Mouse (Mus musculus) stomach, embryonic 14.5 days (tissue): Measurements from ENCODE around the gene Pcca. TPM values are rescaled to one million over a fixed set of nuclear protein-coding genes. Genes with fewer than 3 reads are reported as not detected.

Source experiments
- ATAC-seq: fragments of 200-750 bp; cut with Nextera tagmentation; 2 replicates; pipeline ENCODE4 v1.8.0; 2017; ENCODE audit warnings: low read depth, moderate TSS enrichment; ENCODE audit not compliant: insufficient number of reproducible peaks, insufficient read depth, low FRiP score
- H3K27ac ChIP-seq: fragments of 300-500 bp; sonication (generic); 2 replicates; pipeline ENCODE4 v1.5.1; 2014; ENCODE audit warnings: mild to moderate bottlenecking, low read length, moderate library complexity, mixed read lengths
- H3K27me3 ChIP-seq: fragments of 300-500 bp; sonication (generic); 2 replicates; pipeline ENCODE4 v1.6.1; 2014; ENCODE audit warnings: low read length, control low read depth, mixed read lengths; ENCODE audit not compliant: control insufficient read depth, insufficient read depth
- H3K36me3 ChIP-seq: fragments of 300-500 bp; sonication (generic); 2 replicates; pipeline ENCODE4 v1.6.1; 2014; ENCODE audit warnings: mild to moderate bottlenecking, control low read depth, low read length, moderate library complexity, mixed read lengths; ENCODE audit not compliant: control insufficient read depth, insufficient read depth
- H3K4me1 ChIP-seq: fragments of 300-500 bp; sonication (generic); 2 replicates; pipeline ENCODE4 v1.6.1; 2014; ENCODE audit warnings: low read length, control low read depth, mixed read lengths; ENCODE audit not compliant: control insufficient read depth, insufficient read depth
- H3K4me2 ChIP-seq: fragments of 300-500 bp; sonication (generic); replicated peaks from 2 replicates; pipeline ENCODE4 v1.6.1; 2014; ENCODE audit warnings: low read depth, low read length, control low read depth
- H3K4me3 ChIP-seq: fragments of 300-500 bp; sonication (generic); 2 replicates; pipeline ENCODE4 v1.5.1; 2014; ENCODE audit warnings: low read depth, low read length, control low read depth
- H3K9ac ChIP-seq: fragments of 300-500 bp; sonication (generic); replicated peaks from 2 replicates; pipeline ENCODE4 v1.6.1; 2014; ENCODE audit warnings: low read depth, mild to moderate bottlenecking, control low read depth, low read length, moderate library complexity, mixed read lengths
- H3K9me3 ChIP-seq: fragments of 300-500 bp; sonication (generic); 2 replicates; pipeline ENCODE4 v1.6.1; 2016; ENCODE audit warnings: low read depth, low read length, control low read depth; ENCODE audit not compliant: control insufficient read depth
- WGBS: fragments of 180-500 bp; shearing (Covaris S2); extraction: QIAGEN DNeasy Blood & Tissue Kit; methylation state at CpG from one replicate; pipeline ENCODE4 v1.1.7; 2014; 5-methylcytosine and 5-hydroxymethylcytosine counted together
- polyA plus RNA-seq: library from polyadenylated mRNA; unstranded; fragments of >200 nt; fragmentation: Nextera tagmentation; extraction: Ambion mirVana; gene quantifications from 2 replicates; pipeline ENCODE4 v1.2.1, GENCODE M21; 2014

Pcca gene
- polyA plus RNA-seq, 1 experiment from 2014 or later, result 18.7 TPM

- no peaks in the 10 kb centered on the region for H3K4me1 ChIP-seq
- no peak overlapping the region for H3K4me2 ChIP-seq
- no peaks in the 10 kb centered on the region for H3K27me3 ChIP-seq
- 77% methylated on average over 2 of the region's 2 CpGs for WGBS
- H3K36me3 ChIP-seq, result no peaks in the 10 kb centered on the region
- no peak overlapping the region for H3K9ac ChIP-seq
- no peak overlapping the region for H3K4me3 ChIP-seq
- H3K9me3 ChIP-seq, result no peaks in the 10 kb centered on the region
- ATAC-seq, result no peak
- no peak overlapping the region for H3K27ac ChIP-seq
These were observed 254.1 kb downstream of the Pcca start for GRCm38 (mm10) chr14:122788199-122788598.

- H3K27me3 ChIP-seq, result no peaks in the 10 kb centered on the region
- no peaks in the 10 kb centered on the region for H3K4me1 ChIP-seq
- H3K9ac ChIP-seq, result no peak overlapping the region
- H3K27ac ChIP-seq, result no peak overlapping the region
- 82% methylated on average over 7 of the region's 7 CpGs for WGBS
- H3K9me3 ChIP-seq, result no peaks in the 10 kb centered on the region
- no peak overlapping the region for H3K4me2 ChIP-seq
- no peak for ATAC-seq
- no peaks in the 10 kb centered on the region for H3K36me3 ChIP-seq
- no peak overlapping the region for H3K4me3 ChIP-seq
These were observed 256.0 kb downstream of the Pcca start for GRCm38 (mm10) chr14:122790111-122790510.

GRCm38 (mm10) chr14:122793368-122793767 is 259.2 kb downstream of the Pcca start:
- Histone ChIP-seq H3K27ac (no peak overlapping the region), H3K36me3 (no peaks in the 10 kb centered on the region), H3K9ac (no peak overlapping the region), H3K27me3 (no peaks in the 10 kb centered on the region), H3K4me2 (no peak overlapping the region), H3K9me3 (no peaks in the 10 kb centered on the region), H3K4me1 (no peaks in the 10 kb centered on the region), H3K4me3 (no peak overlapping the region)
- ATAC-seq, result no peak
- 78% methylated on average over 4 of the region's 4 CpGs for WGBS

DNA sequence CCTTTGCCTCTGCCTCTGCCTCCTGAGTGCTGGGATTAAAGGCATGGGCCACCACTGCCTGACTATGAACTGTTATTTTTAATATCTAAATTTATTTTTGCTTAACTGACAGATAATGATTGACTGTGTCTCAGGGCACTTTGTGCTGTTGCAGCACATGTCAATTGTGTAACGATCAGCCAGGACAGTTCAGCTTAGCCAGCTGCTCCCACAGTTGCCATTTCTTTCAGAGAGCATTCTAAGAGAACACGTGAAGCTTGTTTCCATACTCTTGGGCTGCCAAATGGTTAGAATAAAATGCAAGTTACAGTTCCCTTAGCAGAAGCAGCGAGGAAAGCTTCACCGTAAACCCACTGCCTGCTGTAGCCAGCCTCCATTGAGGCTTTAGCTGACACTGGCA is 266.2 kb downstream of the Pcca start:
- no peak for ATAC-seq
- H3K27me3 ChIP-seq, result no peaks in the 10 kb centered on the region
- no peaks in the 10 kb centered on the region for H3K4me1 ChIP-seq
- no peaks in the 10 kb centered on the region for H3K9me3 ChIP-seq
- no peak overlapping the region for H3K4me2 ChIP-seq
- no peaks in the 10 kb centered on the region for H3K36me3 ChIP-seq
- H3K27ac ChIP-seq, result no peak overlapping the region
- H3K9ac ChIP-seq, result no peak overlapping the region
- no peak overlapping the region for H3K4me3 ChIP-seq
- WGBS, result 81% methylated on average over 4 of the region's 4 CpGs

DNA sequence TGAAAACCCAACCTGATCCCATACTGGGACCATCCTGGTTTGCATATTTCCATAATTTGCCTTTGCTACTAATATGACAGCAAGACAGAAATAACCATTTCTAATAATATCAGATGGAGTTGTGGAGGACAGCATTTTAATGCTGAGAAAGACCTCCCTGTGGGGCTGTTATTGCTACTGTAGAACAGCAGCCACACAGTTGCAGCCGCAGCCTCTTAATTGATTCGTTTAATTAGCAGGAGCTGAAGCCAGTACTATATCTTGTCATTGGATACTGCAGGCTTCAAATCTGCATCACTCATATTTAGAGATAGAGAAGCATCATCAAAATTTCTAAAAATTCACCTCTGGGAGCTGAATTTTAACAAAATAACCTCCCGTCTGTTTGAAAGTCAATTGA is 286.9 kb downstream of the Pcca start:
- no peaks in the 10 kb centered on the region for H3K27me3 ChIP-seq
- H3K4me1 ChIP-seq, result no peaks in the 10 kb centered on the region
- H3K4me3 ChIP-seq, result no peak overlapping the region
- ATAC-seq, result no peak
- H3K36me3 ChIP-seq, result no peaks in the 10 kb centered on the region
- no peak overlapping the region for H3K9ac ChIP-seq
- no peak overlapping the region for H3K27ac ChIP-seq
- 87% methylated on average over 3 of the region's 3 CpGs for WGBS
- no peaks in the 10 kb centered on the region for H3K9me3 ChIP-seq
- no peak overlapping the region for H3K4me2 ChIP-seq

DNA sequence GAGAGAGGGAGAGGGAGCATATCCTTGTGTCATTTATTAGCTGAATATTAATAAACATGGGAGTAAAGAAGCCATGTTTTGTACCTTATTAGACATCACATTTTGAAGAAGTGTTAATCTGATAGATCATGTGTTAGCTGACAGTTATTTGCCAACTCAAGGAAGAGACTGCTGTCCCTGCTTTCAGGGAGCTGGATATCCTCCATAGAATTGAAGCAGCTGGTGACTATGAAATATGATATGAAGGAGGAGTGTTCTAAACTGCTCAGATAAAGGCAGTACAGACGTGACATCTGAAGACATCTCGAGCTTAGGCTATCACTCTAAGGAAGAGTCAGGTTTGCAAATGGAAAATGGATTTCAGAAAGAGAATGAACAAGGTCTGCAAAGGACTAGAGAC is 289.7 kb downstream of the Pcca start:
- no peaks in the 10 kb centered on the region for H3K36me3 ChIP-seq
- H3K4me3 ChIP-seq, result no peak overlapping the region
- H3K4me2 ChIP-seq, result no peak overlapping the region
- H3K4me1 ChIP-seq, result no peaks in the 10 kb centered on the region
- H3K27ac ChIP-seq, result no peak overlapping the region
- H3K27me3 ChIP-seq, result no peaks in the 10 kb centered on the region
- 36% methylated on average over 2 of the region's 2 CpGs for WGBS
- H3K9ac ChIP-seq, result no peak overlapping the region
- no peaks in the 10 kb centered on the region for H3K9me3 ChIP-seq
- ATAC-seq, result no peak

DNA sequence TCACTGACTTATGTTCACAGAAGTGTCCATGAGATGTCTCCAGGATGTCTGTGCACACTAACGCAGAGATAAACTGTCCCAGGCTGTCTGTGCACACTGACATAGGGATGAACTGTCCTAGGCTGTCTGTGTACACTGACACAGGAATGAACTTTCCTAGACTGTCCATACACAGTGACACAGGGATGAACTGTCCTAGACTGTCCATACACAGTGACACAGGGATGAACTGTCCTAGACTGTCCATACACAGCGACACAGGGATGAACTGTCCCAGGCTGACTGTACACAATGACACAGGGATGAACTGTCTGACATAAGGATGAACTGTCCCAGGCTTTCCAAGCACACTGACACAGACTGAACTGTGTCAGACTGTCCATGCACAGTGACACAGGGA is 291.3 kb downstream of the Pcca start:
- H3K27ac ChIP-seq, result no peak overlapping the region
- WGBS, result 94% methylated on average over 2 of the region's 2 CpGs
- H3K4me3 ChIP-seq, result no peak overlapping the region
- no peak overlapping the region for H3K4me2 ChIP-seq
- no peak overlapping the region for H3K9ac ChIP-seq
- ATAC-seq, result no peak
- no peaks in the 10 kb centered on the region for H3K27me3 ChIP-seq
- H3K9me3 ChIP-seq, result no peaks in the 10 kb centered on the region
- H3K36me3 ChIP-seq, result no peaks in the 10 kb centered on the region
- H3K4me1 ChIP-seq, result no peaks in the 10 kb centered on the region

- WGBS, result 79% methylated on average over 1 of the region's 1 CpGs
- no peak overlapping the region for H3K27ac ChIP-seq
- H3K9me3 ChIP-seq, result no peaks in the 10 kb centered on the region
- no peaks in the 10 kb centered on the region for H3K4me1 ChIP-seq
- H3K27me3 ChIP-seq, result no peaks in the 10 kb centered on the region
- no peak overlapping the region for H3K4me3 ChIP-seq
- ATAC-seq, result no peak
- H3K4me2 ChIP-seq, result no peak overlapping the region
- H3K36me3 ChIP-seq, result no peaks in the 10 kb centered on the region
- no peak overlapping the region for H3K9ac ChIP-seq
These were observed 296.3 kb downstream of the Pcca start for GRCm38 (mm10) chr14:122830433-122830832.

DNA sequence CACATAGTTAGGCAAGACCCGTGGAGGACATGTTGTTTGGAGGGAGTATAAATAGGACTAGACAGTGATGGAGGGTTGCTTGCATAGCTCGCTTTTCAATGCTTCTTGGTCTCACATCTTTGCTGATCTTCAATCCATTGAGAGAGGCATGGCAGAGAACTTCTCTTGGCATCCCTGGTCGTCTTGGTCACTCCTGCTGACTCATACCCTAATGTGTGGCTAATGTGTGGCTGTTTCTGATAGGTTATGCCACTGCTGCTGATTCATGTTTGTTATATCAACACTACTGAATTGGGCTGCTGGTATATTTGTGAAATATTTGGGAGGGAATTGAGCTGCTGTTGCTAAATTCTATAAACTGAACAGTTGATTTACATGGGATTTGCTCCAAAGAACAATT is 299.5 kb downstream of the Pcca start:
- Histone ChIP-seq H3K27ac (no peak overlapping the region), H3K27me3 (no peaks in the 10 kb centered on the region), H3K36me3 (no peaks in the 10 kb centered on the region), H3K4me3 (no peak overlapping the region), H3K9me3 (no peaks in the 10 kb centered on the region), H3K9ac (no peak overlapping the region), H3K4me1 (no peaks in the 10 kb centered on the region), H3K4me2 (no peak overlapping the region)
- ATAC-seq, result no peak
- WGBS, result 70% methylated on average over 3 of the region's 3 CpGs
